Mouse (Mus musculus) C2C12 (cell line): ENCODE results near the gene Ppm1l. TPM values are rescaled to one million over a fixed set of nuclear protein-coding genes. Genes with fewer than 3 reads are reported as not detected.

ENCODE experiments used
- H3K27me3 ChIP-seq: one replicate; pipeline ENCODE4 v1.6.1; 2011; ENCODE audit not compliant: control insufficient read depth, insufficient read depth, insufficient read length
- H3K36me3 ChIP-seq: one replicate; pipeline ENCODE4 v1.6.1; 2011; ENCODE audit not compliant: control insufficient read depth, insufficient read depth
- H3K4me3 ChIP-seq: one replicate; pipeline ENCODE4 v1.5.1; 2011; ENCODE audit warnings: mild to moderate bottlenecking, control low read depth; ENCODE audit not compliant: poor library complexity, insufficient read depth, severe bottlenecking
- H3K79me2 ChIP-seq: one replicate; pipeline ENCODE4 v1.6.1; 2011; ENCODE audit not compliant: control insufficient read depth, insufficient read depth
- H3K79me3 ChIP-seq: one replicate; pipeline ENCODE4 v1.6.1; 2011; ENCODE audit warnings: low read depth, control low read depth
- H3ac ChIP-seq: one replicate; pipeline ENCODE3; 2011; ENCODE audit warnings: low read depth; ENCODE audit not compliant: control insufficient read depth, insufficient read length
- CEBPB ChIP-seq: IDR thresholded peaks from one replicate; pipeline ENCODE4 v1.6.1; 2011; ENCODE audit warnings: low read depth, mild to moderate bottlenecking, control low read depth, moderate library complexity
- CTCF ChIP-seq: IDR thresholded peaks from one replicate; pipeline ENCODE4 v1.5.1; 2011; ENCODE audit not compliant: control insufficient read depth, insufficient read depth, insufficient read length
- FOSL1 ChIP-seq: IDR thresholded peaks from one replicate; pipeline ENCODE4 v1.8.0; 2011; ENCODE audit warnings: mild to moderate bottlenecking, low read length; ENCODE audit not compliant: poor library complexity, insufficient read depth, severe bottlenecking
- MAX ChIP-seq: IDR thresholded peaks from one replicate; pipeline ENCODE4 v1.6.1; 2011; ENCODE audit warnings: mild to moderate bottlenecking, control low read depth
- MYOD1 ChIP-seq: IDR thresholded peaks from one replicate; pipeline ENCODE4 v1.6.1; 2011; ENCODE audit warnings: low read depth; ENCODE audit not compliant: control insufficient read depth, insufficient read length
- MYOG ChIP-seq: IDR thresholded peaks from one replicate; pipeline ENCODE4 v1.6.1; 2011; ENCODE audit not compliant: control insufficient read depth, insufficient read length; ENCODE audit errors: extremely low read depth
- USF1 ChIP-seq: IDR thresholded peaks from one replicate; pipeline ENCODE4 v1.6.1; 2011; ENCODE audit warnings: low read depth, mild to moderate bottlenecking, control low read depth, moderate library complexity
- polyA plus RNA-seq: library from polyadenylated mRNA; unstranded; fragments of >200 nt; fragmentation: generic; extraction: Trizol; gene quantifications from one replicate; pipeline ENCODE4 v1.2.1, GENCODE M21; 2012; ENCODE audit warnings: missing spikeins

Gene Ppm1l
- polyA plus RNA-seq, 1 experiment: 3.7 TPM

GRCm38 (mm10) chr3:69606923-69607322 lies 290.3 kb downstream of the Ppm1l start:
- no peak overlapping the region for H3K4me3 ChIP-seq
- no peaks in the 10 kb centered on the region for H3K79me3 ChIP-seq
- no peak overlapping the region for H3ac ChIP-seq
- TF ChIP-seq CTCF (no peak), MYOD1 (no peak), CEBPB (no peak), MYOG (no peak), USF1 (no peak), FOSL1 (no peak), MAX (no peak)
- H3K79me2 ChIP-seq: no peaks in the 10 kb centered on the region
- no peaks in the 10 kb centered on the region for H3K36me3 ChIP-seq
- H3K27me3 ChIP-seq: no peaks in the 10 kb centered on the region

- H3K27me3 ChIP-seq: no peaks in the 10 kb centered on the region
Measured at GRCm38 (mm10) chr3:69607468-69607867, 290.8 kb downstream of the Ppm1l start.

DNA sequence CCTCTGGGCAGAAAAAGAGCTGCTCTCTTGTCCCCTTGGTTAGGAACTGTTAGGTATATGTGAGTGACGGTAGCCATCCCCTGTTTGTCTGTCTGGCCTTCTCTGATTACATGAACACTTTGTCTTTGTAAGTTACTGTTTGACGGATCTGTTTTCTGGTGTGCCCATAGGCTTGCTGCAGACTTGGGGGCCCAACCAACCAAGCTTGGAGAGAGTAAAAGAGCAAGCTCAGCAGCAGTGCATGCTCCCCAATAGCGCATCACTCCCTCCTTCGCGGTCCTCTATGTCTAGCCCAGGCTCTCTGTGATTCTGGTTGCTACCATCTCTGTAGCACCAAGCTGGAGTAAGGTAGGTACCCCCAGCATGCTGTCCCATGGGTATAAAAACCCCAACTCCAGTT lies 291.2 kb downstream of the Ppm1l start:
- H3K79me3 ChIP-seq: no peaks in the 10 kb centered on the region
- no peaks in the 10 kb centered on the region for H3K27me3 ChIP-seq
- H3K36me3 ChIP-seq: no peaks in the 10 kb centered on the region
- H3K4me3 ChIP-seq: no peak overlapping the region
- TF ChIP-seq USF1: no peak
- no peak for TF ChIP-seq MAX
- no peak for TF ChIP-seq MYOD1
- TF ChIP-seq CEBPB: no peak
- no peak for TF ChIP-seq MYOG
- no peak for TF ChIP-seq FOSL1
- TF ChIP-seq CTCF: no peak
- H3K79me2 ChIP-seq: no peaks in the 10 kb centered on the region
- H3ac ChIP-seq: no peak overlapping the region

More at GRCm38 (mm10) chr3:69607468-69607867, 290.8 kb downstream of the Ppm1l start:
- Histone ChIP-seq H3K4me3 (no peak overlapping the region), H3K79me2 (no peaks in the 10 kb centered on the region), H3ac (no peak overlapping the region), H3K36me3 (no peaks in the 10 kb centered on the region), H3K79me3 (no peaks in the 10 kb centered on the region)
- no peak for TF ChIP-seq CEBPB

Other genes starting within 250 kb of the Ppm1l start
- gene Kpna4, start 189.7 kb upstream of the Ppm1l start, polyA plus RNA-seq: 24.0 TPM
- not detected for gene Arl14, start 94.4 kb upstream of the Ppm1l start, polyA plus RNA-seq